ENCODE assay signal across 19 mouse cellular contexts in the genomic region with DNA sequence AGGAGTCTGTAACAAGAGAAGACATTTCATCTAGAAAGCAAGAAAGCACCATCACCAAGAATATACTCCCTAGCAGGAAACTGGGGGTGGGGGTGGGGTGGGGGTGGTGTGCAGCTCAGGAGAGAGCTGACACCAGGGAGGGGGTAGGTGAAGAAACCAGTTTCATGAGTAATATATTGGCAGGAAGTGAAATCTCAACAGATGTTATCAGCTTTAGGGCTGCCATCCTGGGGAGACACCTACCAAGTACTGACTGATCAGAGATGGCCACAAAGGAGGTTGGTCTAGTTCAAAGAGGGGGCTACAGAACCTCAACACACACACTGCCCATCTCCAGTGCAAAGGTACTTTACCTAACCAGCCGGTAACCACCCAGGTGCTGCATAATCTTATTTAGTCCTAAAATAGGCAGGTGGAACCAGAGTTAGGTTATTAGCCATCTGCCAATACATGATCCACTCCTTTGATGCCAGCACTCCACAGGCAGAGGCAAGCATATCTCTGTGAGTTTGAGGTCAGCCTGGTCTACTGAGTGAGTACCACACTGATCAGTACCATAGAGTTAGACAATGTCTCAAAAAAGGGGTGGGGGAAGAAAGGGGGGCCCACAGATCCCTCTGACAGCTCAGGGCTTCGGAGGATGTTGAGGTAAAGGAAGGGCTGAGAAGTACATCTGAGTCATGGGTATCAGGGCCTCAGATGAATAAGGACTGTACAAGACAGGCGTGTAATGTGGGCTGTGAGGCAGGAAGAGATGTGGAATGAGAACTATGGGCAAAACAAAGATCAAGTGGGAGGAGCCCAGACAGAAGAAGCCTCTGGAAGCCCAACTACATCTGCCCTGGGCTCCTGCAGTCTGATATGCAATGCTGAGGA. TPM values are rescaled to one million over a fixed set of nuclear protein-coding genes. Genes with fewer than 3 reads are reported as not detected.
DNase-seq lines count a peak whose midpoint lies in the region; ATAC-seq and TF ChIP-seq lines count a peak whose summit lies in the region.
"Had no signal": no experiment of that assay in that cellular context is flagged by ENCODE, and none has a peak within 500 bp of the region (broad histone marks: within the 10 kb centered on the region; RNA-seq: fewer than 3 reads in every experiment).

No protein-coding gene starts in this region.

- peaks cover 14% of the 10 kb centered on the region for H3K36me3 ChIP-seq in forebrain, embryonic 10.5 days (replicated peaks)
- 0 out of 2 replicates have a peak, but pooled peaks cover 5% of the 10 kb centered on the region for H3K36me3 ChIP-seq in forebrain, embryonic 14.5 days (ENCODE audit: control insufficient read depth, insufficient read depth, low read length)
- H3K36me3 ChIP-seq in myocyte (ENCODE audit: control insufficient read depth, insufficient read depth): no peaks in the 10 kb centered on the region
- H3K36me3 ChIP-seq in kidney, embryonic 16.5 days (ENCODE audit: insufficient read depth, low read length): no peaks in the 10 kb centered on the region
- H3K36me3 ChIP-seq: hindbrain, embryonic 12.5 days; intestine, embryonic 15.5 days; kidney, embryonic 15.5 days; midbrain, embryonic 15.5 days; neural tube, embryonic 12.5 days had no signal

- no peak overlapping the region for H3K4me2 ChIP-seq in forebrain, embryonic 14.5 days (ENCODE audit: low read length)
- peak overlapping the region; percentile 66 for H3K4me2 ChIP-seq in myocyte (ENCODE audit: low read depth)
- H3K4me2 ChIP-seq in kidney, embryonic 16.5 days (replicated peaks; ENCODE audit: low read depth, low read length): no peak overlapping the region
- H3K4me2 ChIP-seq: hindbrain, embryonic 12.5 days; intestine, embryonic 15.5 days; kidney, embryonic 15.5 days; liver, embryonic 12.5 days; midbrain, embryonic 15.5 days; neural tube, embryonic 12.5 days had no signal

- no peak overlapping the region for H3K9ac ChIP-seq in forebrain, embryonic 14.5 days (ENCODE audit: low read length)
- no peak overlapping the region for H3K9ac ChIP-seq in kidney, embryonic 16.5 days (replicated peaks; ENCODE audit: low read length)
- H3K9ac ChIP-seq: hindbrain, embryonic 12.5 days; intestine, embryonic 15.5 days; kidney, embryonic 15.5 days; liver, embryonic 12.5 days; midbrain, embryonic 15.5 days; neural tube, embryonic 12.5 days had no signal

- no peak for ATAC-seq in forebrain, embryonic 14.5 days
- peak; percentile 82 for ATAC-seq in activated CD4-positive, CD25-positive, alpha-beta regulatory T cell, adult 4 months
- no peak for ATAC-seq in kidney, embryonic 16.5 days (ENCODE audit: low FRiP score, low TSS enrichment)
- ATAC-seq: forebrain, embryonic 16.5 days; intestine, embryonic 15.5 days; liver, embryonic 12.5 days; midbrain, embryonic 15.5 days had no signal

- no peaks in the 10 kb centered on the region for H3K9me3 ChIP-seq in forebrain, embryonic 10.5 days
- no peaks in the 10 kb centered on the region for H3K9me3 ChIP-seq in forebrain, embryonic 14.5 days (replicated peaks; ENCODE audit: control insufficient read depth, low read length)
- no peaks in the 10 kb centered on the region for H3K9me3 ChIP-seq in kidney, embryonic 16.5 days (ENCODE audit: low read length)
- H3K9me3 ChIP-seq: hindbrain, embryonic 12.5 days; intestine, embryonic 15.5 days; kidney, embryonic 15.5 days; liver, embryonic 12.5 days; midbrain, embryonic 15.5 days; neural tube, embryonic 12.5 days had no signal

- H3K4me1 ChIP-seq in forebrain, embryonic 10.5 days: peaks cover 99% of the 10 kb centered on the region
- peaks cover 37% of the 10 kb centered on the region for H3K4me1 ChIP-seq in forebrain, embryonic 14.5 days (ENCODE audit: control insufficient read depth, insufficient read depth, low read length)
- peaks cover 76% of the 10 kb centered on the region for H3K4me1 ChIP-seq in kidney, embryonic 16.5 days (ENCODE audit: insufficient read depth, low read length)

- DNase-seq in forebrain, embryonic 10.5 days (ENCODE audit: extremely low spot score, low spot score): no peak
- DNase-seq in forebrain, embryonic 14.5 days (ENCODE audit: low spot score): no peak
- peak; percentile 71 for DNase-seq in 416B (ENCODE audit: low read depth)
- DNase-seq in left cerebral cortex, adult 9 months (ENCODE audit: low spot score in 2 of 2): no peak
- DNase-seq in yolk sac, embryonic 10.5 days (ENCODE audit: low spot score): no peak
- DNase-seq: cerebellum, adult 11 months; cerebellum, postnatal 36 days; gastrocnemius, postnatal 10 days; left cerebral cortex, postnatal 4 days had no signal

- TF ChIP-seq POLR2A in myocyte (IDR thresholded peaks at IDR 0.05; ENCODE audit: insufficient read length, low read depth): no peak

- no peak overlapping the region for H3ac ChIP-seq in myocyte (ENCODE audit: control insufficient read depth, insufficient read length)

- H3K79me2 ChIP-seq in myocyte (ENCODE audit: control insufficient read depth, insufficient read depth): peaks cover 6% of the 10 kb centered on the region

- 0 out of 2 replicates have a peak, but pooled peaks cover 4% of the 10 kb centered on the region for H3K27me3 ChIP-seq in forebrain, embryonic 10.5 days (ENCODE audit: poor library complexity, severe bottlenecking)
- no peaks in the 10 kb centered on the region for H3K27me3 ChIP-seq in forebrain, embryonic 14.5 days (replicated peaks; ENCODE audit: control insufficient read depth, insufficient read depth, low read length)
- no peaks in the 10 kb centered on the region for H3K27me3 ChIP-seq in myocyte (ENCODE audit: control insufficient read depth, insufficient read depth, insufficient read length)
- no peaks in the 10 kb centered on the region for H3K27me3 ChIP-seq in kidney, embryonic 16.5 days (ENCODE audit: insufficient read depth, low read length)
- H3K27me3 ChIP-seq: intestine, embryonic 15.5 days; kidney, embryonic 15.5 days; liver, embryonic 12.5 days; midbrain, embryonic 15.5 days; neural tube, embryonic 12.5 days had no signal

- 81% methylated on average over 3 of the region's 3 CpGs for WGBS in forebrain, embryonic 10.5 days
- 82% methylated on average over 3 of the region's 3 CpGs for WGBS in forebrain, embryonic 14.5 days
- WGBS in kidney, embryonic 16.5 days: 81% methylated on average over 3 of the region's 3 CpGs

- peak overlapping the region; percentile 66 for H3K27ac ChIP-seq in forebrain, embryonic 10.5 days
- no peak overlapping the region for H3K27ac ChIP-seq in forebrain, embryonic 14.5 days (ENCODE audit: low read depth, low read length)
- no peak overlapping the region for H3K27ac ChIP-seq in kidney, embryonic 16.5 days (ENCODE audit: low read length)
- H3K27ac ChIP-seq: hindbrain, embryonic 12.5 days; intestine, embryonic 15.5 days; kidney, embryonic 15.5 days; liver, embryonic 12.5 days; midbrain, embryonic 15.5 days; neural tube, embryonic 12.5 days had no signal

- no peak overlapping the region for H3K4me3 ChIP-seq in forebrain, embryonic 10.5 days
- H3K4me3 ChIP-seq in forebrain, embryonic 14.5 days (ENCODE audit: low read depth, low read length): no peak overlapping the region
- no peak overlapping the region for H3K4me3 ChIP-seq in myocyte
- no peak overlapping the region for H3K4me3 ChIP-seq in kidney, embryonic 16.5 days (ENCODE audit: low read length)
- H3K4me3 ChIP-seq: hindbrain, embryonic 12.5 days; intestine, embryonic 15.5 days; kidney, embryonic 15.5 days; liver, embryonic 12.5 days; midbrain, embryonic 15.5 days; neural tube, embryonic 12.5 days had no signal

TF ChIP-seq in myocyte, 11 proteins besides CTCF, POLR2A, EP300 and RAD21:
- TF ChIP-seq E2F4 (IDR thresholded peaks at IDR 0.05; ENCODE audit: insufficient read depth) (no peak), POLR2AphosphoS2 (IDR thresholded peaks at IDR 0.05; ENCODE audit: insufficient read length, low read depth) (no peak), TCF12 (IDR thresholded peaks at IDR 0.05; ENCODE audit: insufficient read depth, poor library complexity, severe bottlenecking) (no peak), SRF (IDR thresholded peaks at IDR 0.05; ENCODE audit: control insufficient read depth, insufficient read length, low read depth) (no peak), REST (IDR thresholded peaks at IDR 0.05; ENCODE audit: insufficient read depth, insufficient read length) (no peak), CEBPB (IDR thresholded peaks at IDR 0.05; ENCODE audit: insufficient read depth, poor library complexity, severe bottlenecking) (no peak), TCF3 (IDR thresholded peaks at IDR 0.05; ENCODE audit: insufficient read length, low read depth) (no peak), USF1 (IDR thresholded peaks at IDR 0.05; ENCODE audit: low read depth) (no peak), MYOG (IDR thresholded peaks at IDR 0.05; ENCODE audit: control insufficient read depth in 1 of 3, insufficient read depth in 1 of 3, insufficient read length in 2 of 3, low read depth in 2 of 3) (no peak), MAX (IDR thresholded peaks at IDR 0.05; ENCODE audit: low read depth) (no peak), MYOD1 (IDR thresholded peaks at IDR 0.05; ENCODE audit: control insufficient read depth in 1 of 3, insufficient read length in 2 of 3, low read depth in 2 of 3) (no peak)

RNA-seq across cellular contexts. Expression of a gene that starts 34.5 kb away (rescaled TPM):
- 19.8 and 22.6 TPM in 2 replicates for polyA plus RNA-seq in forebrain, embryonic 10.5 days (2016; fragmentation: Nextera tagmentation; extraction: Ambion mirVana)
- 11.6 and 15.3 TPM in 2 replicates for polyA plus RNA-seq in forebrain, embryonic 14.5 days (2014; fragmentation: Nextera tagmentation; extraction: Ambion mirVana)
- 10 to 100 TPM; 76.7 to 82.5 TPM for polyA plus RNA-seq in activated CD4-positive, CD25-positive, alpha-beta regulatory T cell, adult 4 months (2017; shearing (Covaris generic))
- polyA plus RNA-seq in myocyte (2012; fragmentation: generic; extraction: Trizol): 18.0 TPM
- 12.0 and 14.3 TPM in 2 replicates for polyA plus RNA-seq in kidney, embryonic 16.5 days (2015; fragmentation: Nextera tagmentation; extraction: Ambion mirVana)
